Mouse (Mus musculus): ENCODE measurements around the gene Negr1. TPM values are rescaled to one million over a fixed set of nuclear protein-coding genes. Genes with fewer than 3 reads are reported as not detected.

Gene Negr1
- total and polyA plus RNA-seq, 3 experiments: 0.16 TPM; not detected in 2

GRCm38 (mm10) chr3:156851921-156852320 is 290.3 kb downstream of the Negr1 start:
- no peak overlapping the region for H3K4me3 ChIP-seq (ENCODE audit: low read depth, low read length)
- no peaks in the 10 kb centered on the region for H3K36me3 ChIP-seq (replicated peaks)
- TF ChIP-seq TAL1 (conservative IDR thresholded peaks at IDR 0.05; ENCODE audit: low read depth, low read length): no peak
- TF ChIP-seq POLR2AphosphoS5 (IDR thresholded peaks at IDR 0.05; ENCODE audit: insufficient replicate concordance, low read depth, low read length): no peak
- no peaks in the 10 kb centered on the region for H3K4me1 ChIP-seq (ENCODE audit: insufficient read depth, low read depth, low read length)
- no peaks in the 10 kb centered on the region for H3K27me3 ChIP-seq (ENCODE audit: insufficient read depth, low read length)
- peaks cover 10% of the 10 kb centered on the region; the same call in 1 of the 2 replicates for H3K9me3 ChIP-seq (replicated peaks)
- DNase-seq (ENCODE audit: low spot score) (no peak), ATAC-seq (ENCODE audit: extremely low read depth, insufficient number of reproducible peaks, low FRiP score, poor library complexity, severe bottlenecking) (no peak)

- H3K4me3 ChIP-seq (ENCODE audit: low read depth, low read length): no peak overlapping the region
- no peaks in the 10 kb centered on the region for H3K36me3 ChIP-seq (replicated peaks)
- peaks cover 8% of the 10 kb centered on the region for H3K9me3 ChIP-seq (replicated peaks)
- no peaks in the 10 kb centered on the region for H3K27me3 ChIP-seq (ENCODE audit: insufficient read depth, low read length)
- TF ChIP-seq GATA2 (IDR thresholded peaks at IDR 0.05; ENCODE audit: borderline replicate concordance, low read depth, low read length): no peak
- TF ChIP-seq POLR2AphosphoS5 (IDR thresholded peaks at IDR 0.05; ENCODE audit: insufficient replicate concordance, low read depth, low read length): no peak
- no peak for TF ChIP-seq CTCF (IDR thresholded peaks at IDR 0.05; ENCODE audit: low read depth, low read length)
- TF ChIP-seq TAL1 (conservative IDR thresholded peaks at IDR 0.05; ENCODE audit: low read depth, low read length): no peak
- TF ChIP-seq GATA1 (IDR thresholded peaks at IDR 0.05; ENCODE audit: borderline replicate concordance, low read length): no peak
- DNase-seq (ENCODE audit: low spot score) (no peak), ATAC-seq (ENCODE audit: extremely low read depth, insufficient number of reproducible peaks, low FRiP score, poor library complexity, severe bottlenecking) (no peak)
- H3K4me1 ChIP-seq (ENCODE audit: insufficient read depth, low read depth, low read length): no peaks in the 10 kb centered on the region
These were observed 308.8 kb downstream of the Negr1 start for GRCm38 (mm10) chr3:156870239-156870921.

- H3K36me3 ChIP-seq (replicated peaks): no peaks in the 10 kb centered on the region
- ATAC-seq (ENCODE audit: extremely low read depth, insufficient number of reproducible peaks, low FRiP score, poor library complexity, severe bottlenecking) (no peak), DNase-seq (ENCODE audit: low spot score) (no peak)
- H3K4me3 ChIP-seq (ENCODE audit: low read depth, low read length): no peak overlapping the region
- peaks cover 8% of the 10 kb centered on the region for H3K9me3 ChIP-seq (replicated peaks)
- TF ChIP-seq POLR2AphosphoS5 (IDR thresholded peaks at IDR 0.05; ENCODE audit: insufficient replicate concordance, low read depth, low read length) (no peak), GATA1 (IDR thresholded peaks at IDR 0.05; ENCODE audit: borderline replicate concordance, low read length) (no peak), GATA2 (IDR thresholded peaks at IDR 0.05; ENCODE audit: borderline replicate concordance, low read depth, low read length) (no peak), CTCF (IDR thresholded peaks at IDR 0.05; ENCODE audit: low read depth, low read length) (no peak)
- no peaks in the 10 kb centered on the region for H3K27me3 ChIP-seq (ENCODE audit: insufficient read depth, low read length)
- H3K4me1 ChIP-seq (ENCODE audit: insufficient read depth, low read depth, low read length): no peaks in the 10 kb centered on the region
These were observed 309.3 kb downstream of the Negr1 start for GRCm38 (mm10) chr3:156870922-156871257.

GRCm38 (mm10) chr3:156871641-156872196 is 310.1 kb downstream of the Negr1 start:
- peaks cover 8% of the 10 kb centered on the region for H3K9me3 ChIP-seq (replicated peaks)

GRCm38 (mm10) chr3:156876551-156876950 is 315.0 kb downstream of the Negr1 start:
- no peak for ATAC-seq (ENCODE audit: extremely low read depth, insufficient number of reproducible peaks, low FRiP score, poor library complexity, severe bottlenecking)
- Histone ChIP-seq H3K36me3 (replicated peaks) (no peaks in the 10 kb centered on the region), H3K4me3 (ENCODE audit: low read depth, low read length) (no peak overlapping the region), H3K27me3 (ENCODE audit: insufficient read depth, low read length) (no peaks in the 10 kb centered on the region), H3K9me3 (replicated peaks) (peaks cover 8% of the 10 kb centered on the region), H3K4me1 (ENCODE audit: insufficient read depth, low read depth, low read length) (no peaks in the 10 kb centered on the region)
- TF ChIP-seq CTCF (IDR thresholded peaks at IDR 0.05; ENCODE audit: low read depth, low read length): no peak
- TF ChIP-seq GATA2 (IDR thresholded peaks at IDR 0.05; ENCODE audit: borderline replicate concordance, low read depth, low read length): no peak
- TF ChIP-seq POLR2AphosphoS5 (IDR thresholded peaks at IDR 0.05; ENCODE audit: insufficient replicate concordance, low read depth, low read length): no peak
- TF ChIP-seq TAL1 (conservative IDR thresholded peaks at IDR 0.05; ENCODE audit: low read depth, low read length): no peak
- TF ChIP-seq GATA1 (IDR thresholded peaks at IDR 0.05; ENCODE audit: borderline replicate concordance, low read length): no peak
- DNase-seq (ENCODE audit: low spot score): no peak

More at GRCm38 (mm10) chr3:156871641-156872196, 310.1 kb downstream of the Negr1 start:
- TF ChIP-seq POLR2AphosphoS5 (IDR thresholded peaks at IDR 0.05; ENCODE audit: insufficient replicate concordance, low read depth, low read length) (no peak), CTCF (IDR thresholded peaks at IDR 0.05; ENCODE audit: low read depth, low read length) (no peak), GATA1 (IDR thresholded peaks at IDR 0.05; ENCODE audit: borderline replicate concordance, low read length) (no peak), GATA2 (IDR thresholded peaks at IDR 0.05; ENCODE audit: borderline replicate concordance, low read depth, low read length) (no peak), TAL1 (conservative IDR thresholded peaks at IDR 0.05; ENCODE audit: low read depth, low read length) (no peak)
- H3K4me3 ChIP-seq (ENCODE audit: low read depth, low read length): no peak overlapping the region
- ATAC-seq (ENCODE audit: extremely low read depth, insufficient number of reproducible peaks, low FRiP score, poor library complexity, severe bottlenecking): no peak
- H3K27me3 ChIP-seq (ENCODE audit: insufficient read depth, low read length): no peaks in the 10 kb centered on the region
- H3K36me3 ChIP-seq (replicated peaks): no peaks in the 10 kb centered on the region
- DNase-seq (ENCODE audit: low spot score): no peak
- H3K4me1 ChIP-seq (ENCODE audit: insufficient read depth, low read depth, low read length): no peaks in the 10 kb centered on the region

GRCm38 (mm10) chr3:156882129-156882528 is 320.5 kb downstream of the Negr1 start:
- H3K4me3 ChIP-seq (ENCODE audit: low read depth, low read length): no peak overlapping the region
- TF ChIP-seq CTCF (IDR thresholded peaks at IDR 0.05; ENCODE audit: low read depth, low read length): no peak
- TF ChIP-seq TAL1 (conservative IDR thresholded peaks at IDR 0.05; ENCODE audit: low read depth, low read length): no peak
- no peak for TF ChIP-seq POLR2AphosphoS5 (IDR thresholded peaks at IDR 0.05; ENCODE audit: insufficient replicate concordance, low read depth, low read length)
- no peak for TF ChIP-seq GATA1 (IDR thresholded peaks at IDR 0.05; ENCODE audit: borderline replicate concordance, low read length)
- TF ChIP-seq GATA2 (IDR thresholded peaks at IDR 0.05; ENCODE audit: borderline replicate concordance, low read depth, low read length): no peak
- H3K27me3 ChIP-seq (ENCODE audit: insufficient read depth, low read length): no peaks in the 10 kb centered on the region
- no peaks in the 10 kb centered on the region for H3K36me3 ChIP-seq (replicated peaks)
- ATAC-seq (ENCODE audit: extremely low read depth, insufficient number of reproducible peaks, low FRiP score, poor library complexity, severe bottlenecking) (no peak), DNase-seq (ENCODE audit: low spot score) (no peak)
- peaks cover 4% of the 10 kb centered on the region; the same call in 1 of the 2 replicates for H3K9me3 ChIP-seq (replicated peaks)
- H3K4me1 ChIP-seq (ENCODE audit: insufficient read depth, low read depth, low read length): no peaks in the 10 kb centered on the region
